Mouse (Mus musculus): Measurements from ENCODE around the gene Gm10912. TPM values are rescaled to one million over a fixed set of nuclear protein-coding genes. Genes with fewer than 3 reads are reported as not detected.

Gm10912 gene
- 0.38 TPM in 1 of 2 replicates, not detected in the other for total RNA-seq (2023)

DNA sequence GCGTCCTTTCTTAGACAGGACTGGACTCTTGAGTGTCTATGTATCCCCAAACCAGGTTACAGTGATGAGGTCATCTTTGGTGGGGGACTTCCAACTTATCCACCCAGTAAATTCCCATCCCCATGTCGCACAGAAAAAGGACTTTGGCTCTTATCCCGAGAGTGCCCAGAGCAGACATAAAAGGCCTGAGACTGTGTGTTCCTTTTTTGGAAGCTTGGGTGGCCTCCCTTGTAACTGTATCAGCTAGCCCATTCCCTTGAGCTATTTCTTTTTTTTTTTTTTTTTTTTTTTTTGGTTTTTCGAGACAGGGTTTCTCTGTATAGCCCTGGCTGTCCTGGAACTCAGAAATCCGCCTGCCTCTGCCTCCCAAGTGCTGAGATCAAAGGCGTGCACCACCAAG, at the start of gene Gm10912:
TSS of gene Gm10912 (plus strand) at position 301 of the 400 bp plus-strand sequence.

GRCm38 (mm10) chr2:104027458-104028138, 38.0 kb upstream of the Gm10912 start, which contains the start of gene Fbxo3:
Gene Fbxo3 (plus strand): TSS chr2:104027721.

DNA sequence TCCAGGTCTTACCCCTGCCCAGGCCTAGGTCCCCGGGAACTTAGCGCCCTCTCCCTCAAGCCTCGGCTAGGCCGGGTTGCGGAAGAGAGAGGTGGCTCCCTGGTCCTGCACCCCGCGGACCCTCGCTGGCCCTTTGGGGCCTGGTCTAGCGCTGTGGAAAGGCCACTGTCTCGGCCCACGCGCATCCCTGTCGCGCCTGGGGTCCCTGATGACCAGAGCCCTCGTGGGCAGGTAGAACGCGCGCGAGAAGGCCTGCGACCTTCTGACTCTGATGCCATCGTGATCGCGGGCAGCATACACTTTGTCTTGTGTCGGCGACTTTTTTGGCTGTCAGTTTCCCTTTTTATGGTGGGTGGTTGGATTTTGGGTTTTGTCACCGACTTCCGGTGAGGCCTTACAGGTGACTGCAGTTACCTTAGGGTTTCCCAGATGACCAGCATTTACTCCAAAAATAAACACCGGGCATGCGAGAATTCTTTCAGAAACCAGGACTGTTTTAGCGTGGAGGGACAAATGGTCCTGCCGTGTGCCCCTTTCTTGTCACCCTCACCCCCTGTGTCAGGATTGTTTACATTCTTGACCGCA, 37.4 kb upstream of the Gm10912 start, which contains the start of gene 4931422A03Rik:
TSS of gene 4931422A03Rik (minus strand) at position 223 of the 585 bp plus-strand sequence.

GRCm38 (mm10) chr2:104068450-104068849, 2.8 kb downstream of the Gm10912 start, which contains the start of gene Gm10799:
Gene Gm10799 (minus strand): TSS chr2:104068550.

GRCm38 (mm10) chr2:104069704-104070185, 4.1 kb downstream of the Gm10912 start, which contains the start of gene Cd59b:
Gene Cd59b (plus strand): TSS chr2:104069849.

GRCm38 (mm10) chr2:104095741-104096213, 30.2 kb downstream of the Gm10912 start, which contains the start of gene Cd59a:
Gene Cd59a (plus strand): TSS chr2:104095801.

Other genes with a start within 250 kb of the Gm10912 start
- gene Lmo2, start 107.8 kb upstream of the Gm10912 start, total RNA-seq (2023): 52.5 and 75.0 TPM in 2 replicates
- 26.7 and 34.3 TPM in 2 replicates for gene Fbxo3, start 38.1 kb upstream of the Gm10912 start, total RNA-seq (2023)
- gene 4931422A03Rik, start 37.5 kb upstream of the Gm10912 start, total RNA-seq (2023): not detected in 2 replicates
- not detected in 2 replicates for gene Gm10799, start 2.7 kb downstream of the Gm10912 start, total RNA-seq (2023)
- not detected in 2 replicates for gene Cd59b, start 4.0 kb downstream of the Gm10912 start, total RNA-seq (2023)
- gene Cd59a, start 30.0 kb downstream of the Gm10912 start, total RNA-seq (2023): not detected in 2 replicates
- gene A930018P22Rik, start 56.9 kb downstream of the Gm10912 start, total RNA-seq (2023): not detected in 2 replicates

Measured in neutrophil, adult 65 days (primary cell).